Mouse (Mus musculus): ENCODE measurements at regions not wholly inside any gene's neighbourhood (a gene's known extent, or its start where the extent isn't known, plus 50 kb on each side); places are given as distances from the start of the nearest gene placed in this dataset.

DNA sequence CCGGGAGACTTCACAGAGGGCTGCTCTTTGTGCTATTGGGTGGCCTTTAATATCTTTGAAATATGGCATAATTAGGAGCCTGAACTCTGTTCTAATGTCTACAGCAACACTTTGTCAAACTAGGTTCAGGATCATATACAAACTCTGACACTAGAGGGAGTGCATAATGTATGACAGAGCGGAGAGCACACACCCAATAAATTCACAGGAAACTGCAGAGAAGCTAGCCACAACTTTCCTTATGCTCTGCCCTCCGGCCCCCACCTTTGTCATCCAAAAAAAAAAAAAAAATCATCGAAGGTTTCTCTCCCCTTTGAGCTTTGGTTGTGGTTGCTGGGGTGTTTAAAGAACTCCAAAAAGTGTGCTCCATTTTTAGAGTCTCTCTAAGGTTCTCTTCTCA is 107.6 kb downstream of the Npy start:
- TF ChIP-seq CTCF (IDR thresholded peaks at IDR 0.05; ENCODE audit: control insufficient read depth, insufficient read depth, low read length) (no peak), POLR2A (IDR thresholded peaks at IDR 0.05; ENCODE audit: borderline replicate concordance, control insufficient read depth, low read depth, low read length) (no peak)

Data from bone marrow, adult 2 months (tissue).